Mouse (Mus musculus) liver, embryonic 14.5 days (tissue): ENCODE data around the gene Tmem120b. TPM values are rescaled to one million over a fixed set of nuclear protein-coding genes. Genes with fewer than 3 reads are reported as not detected.

Experiments
- ATAC-seq: fragments of 200-750 bp; cut with Nextera tagmentation; 2 replicates; pipeline ENCODE4 v1.8.0; 2017; ENCODE audit warnings: moderate number of reproducible peaks, mild to moderate bottlenecking, moderate library complexity; ENCODE audit not compliant: insufficient read depth
- DNase-seq, 3 experiments: peaks; one replicate each; pipeline ENCODE4 v3.0.0-alpha.2; 2012 to 2013; ENCODE audit warnings: low read depth in 3 of 3, low spot score in 3 of 3
- H3K27ac ChIP-seq: fragments of 300-500 bp; sonication (generic); 2 replicates; pipeline ENCODE4 v1.5.1; 2014; ENCODE audit warnings: moderate library complexity, mild to moderate bottlenecking, control low read depth, inconsistent platforms
- H3K27me3 ChIP-seq: fragments of 300-500 bp; sonication (generic); 2 replicates; pipeline ENCODE4 v1.6.1; 2014; ENCODE audit warnings: mild to moderate bottlenecking, low read length, moderate library complexity; ENCODE audit not compliant: control insufficient read depth, insufficient read depth
- H3K36me3 ChIP-seq: fragments of 300-500 bp; sonication (generic); replicated peaks from 2 replicates; pipeline ENCODE4 v1.6.1; 2014; ENCODE audit warnings: low read depth; ENCODE audit not compliant: control insufficient read depth, insufficient read depth
- H3K4me1 ChIP-seq, 2 experiments: fragments of 200-500 bp in 1 of 2; fragments of 300-500 bp in 1 of 2; sonication (generic) in 1 of 2; replicated peaks; 2 replicates each; pipeline ENCODE4 v1.6.1; 2012 to 2014; ENCODE audit warnings: antibody characterized with exemption in 1 of 2, inconsistent platforms in 1 of 2, low read length in 1 of 2; ENCODE audit not compliant: control insufficient read depth in 2 of 2, insufficient read depth in 2 of 2
- H3K4me2 ChIP-seq: fragments of 300-500 bp; sonication (generic); 2 replicates; pipeline ENCODE4 v1.6.1; 2014; ENCODE audit warnings: low read depth, mild to moderate bottlenecking, control low read depth, moderate library complexity
- H3K4me3 ChIP-seq, 2 experiments: fragments of 200-500 bp in 1 of 2; fragments of 300-500 bp in 1 of 2; sonication (generic) in 1 of 2; 2 replicates each; pipeline ENCODE4 v1.5.1; 2012 to 2014; ENCODE audit warnings: low read depth in 2 of 2, low read length in 2 of 2, mild to moderate bottlenecking in 2 of 2, control low read depth in 1 of 2, inconsistent platforms in 1 of 2, moderate library complexity in 1 of 2; ENCODE audit not compliant: insufficient read depth in 1 of 2
- H3K9ac ChIP-seq: fragments of 300-500 bp; sonication (generic); replicated peaks from 2 replicates; pipeline ENCODE4 v1.6.1; 2014; ENCODE audit warnings: mild to moderate bottlenecking, control low read depth, moderate library complexity
- H3K9me3 ChIP-seq: fragments of 300-500 bp; sonication (generic); 2 replicates; pipeline ENCODE4 v1.6.1; 2016; ENCODE audit warnings: low read length, mixed read lengths; ENCODE audit not compliant: control insufficient read depth
- CTCF ChIP-seq: IDR thresholded peaks from 2 replicates; pipeline ENCODE4 v1.5.1; 2016; ENCODE audit warnings: antibody characterized with exemption, low read depth, control low read depth
- EP300 ChIP-seq: IDR thresholded peaks from 2 replicates; pipeline ENCODE4 v1.6.1; 2016; ENCODE audit warnings: antibody characterized with exemption, low read depth
- WGBS: fragments of 180-500 bp; shearing (Covaris S2); extraction: QIAGEN DNeasy Blood & Tissue Kit; methylation state at CpG from one replicate; pipeline ENCODE4 v1.1.7; 2014; ENCODE audit not compliant: insufficient replicate concordance; 5-methylcytosine and 5-hydroxymethylcytosine counted together
- polyA plus RNA-seq, 2 experiments: library from polyadenylated mRNA; depleted of rRNA in 1 of 2; stranded (reverse) in 1 of 2; unstranded in 1 of 2; fragments of >200 nt; fragmentation: Nextera tagmentation in 1 of 2; extraction: Ambion mirVana in 1 of 2; gene quantifications; 2 replicates each; pipeline versions ENCODE4 v1.2.1 to v1.2.3; 2012 to 2014

The Tmem120b gene
- polyA plus RNA-seq, 2 experiments: 18.1 to 19.0 TPM

DNA sequence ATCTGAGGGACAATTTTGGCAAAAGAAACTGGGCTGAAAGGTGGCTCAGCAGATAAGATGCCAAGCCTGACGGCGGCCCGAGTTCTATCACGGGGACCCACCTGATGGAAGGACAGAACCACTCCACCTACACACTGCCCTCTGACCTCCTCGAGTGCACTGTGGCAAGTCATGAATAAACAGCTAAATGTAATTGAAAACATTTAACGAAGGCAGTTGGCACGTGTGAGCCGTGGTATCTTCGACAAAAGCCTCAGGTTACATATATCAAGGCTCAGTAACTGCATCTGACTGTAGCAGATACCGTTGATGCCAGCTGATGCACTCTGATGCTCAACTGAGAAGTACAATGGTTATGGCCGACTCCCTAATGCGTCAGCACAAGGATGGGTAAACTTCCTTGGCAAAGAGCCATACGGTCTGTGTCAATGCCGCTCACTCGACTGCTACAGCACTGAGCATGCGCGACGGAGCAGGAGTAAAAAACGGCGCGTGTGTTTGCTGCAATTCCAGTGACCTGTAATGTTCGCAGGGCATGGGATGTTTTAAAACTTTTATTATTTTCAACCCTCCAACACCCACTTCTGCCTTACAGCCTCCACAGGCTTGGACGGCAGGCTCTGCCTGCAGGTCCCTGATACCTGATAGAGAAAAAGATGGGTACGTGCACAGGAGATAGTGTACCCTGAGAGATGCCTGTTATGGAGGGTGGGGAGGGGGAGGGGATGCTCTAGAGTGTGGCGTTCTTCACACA, 26.2 kb downstream of the Tmem120b start:
- no peaks in the 10 kb centered on the region for H3K27me3 ChIP-seq
- H3K4me3 ChIP-seq: peak overlapping the region; percentile 10 to 45
- WGBS: 26% methylated on average over 25 of the region's 25 CpGs
- peaks cover 58 to 70% of the 10 kb centered on the region in 2 experiments for H3K4me1 ChIP-seq
- DNase-seq: peak; percentile 85 to 89 (median 87)
- peak overlapping the region; percentile 68 for H3K9ac ChIP-seq
- H3K4me2 ChIP-seq: peak overlapping the region; percentile 65
- peak; percentile 88 for ATAC-seq
- H3K9me3 ChIP-seq: no peaks in the 10 kb centered on the region
- H3K36me3 ChIP-seq: peaks cover 18% of the 10 kb centered on the region
- peak overlapping the region; percentile 96 for H3K27ac ChIP-seq
- TF ChIP-seq EP300: peak; percentile 88
- TF ChIP-seq CTCF: no peak

DNA sequence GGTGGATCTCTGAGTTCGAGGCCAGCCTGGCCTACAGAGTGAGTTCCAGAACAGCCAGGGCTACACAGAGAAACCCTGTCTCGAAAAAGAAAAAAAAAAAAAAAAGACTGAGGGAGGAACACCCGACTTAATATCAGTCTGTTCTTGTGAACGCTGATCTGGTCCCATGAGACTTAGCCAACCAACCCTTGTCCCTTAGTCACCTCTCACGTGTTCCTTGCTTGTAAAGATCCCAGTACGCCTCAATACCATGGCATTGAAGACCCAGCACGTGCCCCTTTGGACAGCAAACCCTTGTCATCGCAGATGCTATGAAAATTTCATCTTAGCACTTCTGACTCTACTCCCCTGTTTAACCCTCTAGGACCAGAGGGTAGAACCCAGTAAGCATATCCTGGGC, 28.1 kb downstream of the Tmem120b start:
- H3K9me3 ChIP-seq: no peaks in the 10 kb centered on the region
- 81% methylated on average over 8 of the region's 8 CpGs for WGBS
- peaks cover 47 to 55% of the 10 kb centered on the region in 2 experiments for H3K4me1 ChIP-seq
- H3K27ac ChIP-seq: peak overlapping the region; percentile 96
- H3K36me3 ChIP-seq: peaks cover 26% of the 10 kb centered on the region
- DNase-seq (no peak), ATAC-seq (no peak)
- no peak overlapping the region for H3K9ac ChIP-seq
- H3K4me2 ChIP-seq: no peak overlapping the region
- H3K4me3 ChIP-seq: no peak overlapping the region
- TF ChIP-seq EP300: no peak
- TF ChIP-seq CTCF: no peak
- no peaks in the 10 kb centered on the region for H3K27me3 ChIP-seq

DNA sequence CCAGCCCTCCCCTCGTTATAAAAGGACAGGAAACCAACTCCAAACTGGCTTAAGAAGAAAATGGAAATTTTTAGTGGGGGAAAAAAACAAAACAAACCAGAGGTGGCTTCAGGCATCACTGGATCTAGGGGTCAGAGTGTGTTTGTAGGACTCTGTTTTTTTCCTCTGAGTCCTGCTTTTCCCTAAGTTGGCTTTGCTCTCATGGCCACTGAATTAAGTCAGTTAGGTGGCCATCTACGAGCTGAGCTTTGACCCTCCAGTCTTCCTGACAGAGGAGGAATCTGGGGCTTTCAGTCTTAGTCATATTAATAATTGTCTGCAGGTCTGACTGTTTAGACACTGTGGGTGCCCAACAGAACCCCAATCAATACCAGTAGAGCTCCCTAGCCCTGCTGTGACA, 30.3 kb downstream of the Tmem120b start:
- TF ChIP-seq EP300: no peak
- TF ChIP-seq CTCF: no peak
- no peaks in the 10 kb centered on the region for H3K27me3 ChIP-seq
- no peak overlapping the region for H3K4me3 ChIP-seq
- no peak overlapping the region; the same call in 1 of the 2 replicates for H3K27ac ChIP-seq
- no peak overlapping the region for H3K9ac ChIP-seq
- ATAC-seq (no peak), DNase-seq (no peak)
- 70% methylated on average over 2 of the region's 2 CpGs for WGBS
- H3K36me3 ChIP-seq: peaks cover 38% of the 10 kb centered on the region
- H3K4me1 ChIP-seq: peaks cover 29 to 39% of the 10 kb centered on the region in 2 experiments
- H3K9me3 ChIP-seq: no peaks in the 10 kb centered on the region
- H3K4me2 ChIP-seq: no peak overlapping the region

DNA sequence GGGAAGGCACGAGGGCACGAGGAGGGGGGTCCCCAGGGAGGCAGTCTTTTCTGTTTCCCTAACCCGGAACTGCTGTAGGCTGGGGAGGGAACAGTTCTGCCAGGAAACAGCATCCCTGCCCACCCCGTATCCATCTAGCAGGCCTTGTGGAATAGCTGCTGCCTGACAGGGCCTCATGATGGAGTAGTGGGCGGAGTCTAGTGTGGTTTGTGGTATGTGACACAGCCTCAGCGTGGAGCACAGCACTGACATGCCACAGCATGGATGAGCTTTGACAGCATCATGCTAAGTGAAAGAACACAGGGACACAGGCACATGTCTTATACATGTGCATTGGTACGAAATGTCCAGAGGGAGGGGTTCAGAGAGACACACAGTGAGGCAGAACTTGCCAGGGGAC, 34.2 kb downstream of the Tmem120b start:
- WGBS: 50% methylated on average over 7 of the region's 7 CpGs
- Histone ChIP-seq H3K36me3 (peaks cover 40% of the 10 kb centered on the region), H3K4me2 (no peak overlapping the region), H3K27me3 (no peaks in the 10 kb centered on the region), H3K4me1 (peaks cover 0 to 3% of the 10 kb centered on the region in 2 experiments; a peak in 2 of 4 replicates), H3K27ac (no peak overlapping the region), H3K9ac (no peak overlapping the region), H3K4me3 (no peak overlapping the region), H3K9me3 (no peaks in the 10 kb centered on the region)
- no peak for DNase-seq
- TF ChIP-seq CTCF: no peak
- no peak for TF ChIP-seq EP300
- ATAC-seq: no peak

DNA sequence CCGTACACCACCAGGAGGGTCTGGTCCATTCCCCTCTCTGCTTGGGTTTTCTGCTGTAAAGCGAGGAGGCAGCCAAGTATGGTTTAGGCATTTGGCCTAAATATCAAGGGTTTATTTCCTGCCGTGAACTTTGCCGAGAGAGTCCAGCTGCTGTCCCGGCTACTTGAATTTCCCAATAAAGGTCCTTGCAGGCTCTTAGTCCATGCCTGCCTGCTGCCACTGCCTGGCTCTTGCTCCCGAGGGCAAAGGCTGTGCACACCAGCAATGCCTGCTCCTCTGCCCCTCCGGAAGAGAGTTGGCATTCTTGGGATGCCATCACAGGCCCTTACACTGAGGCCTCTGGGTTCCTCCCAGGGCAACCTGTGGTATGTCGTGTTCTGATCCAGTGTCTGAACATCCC, 35.3 kb downstream of the Tmem120b start:
- TF ChIP-seq EP300: no peak
- no peak for TF ChIP-seq CTCF

More for the DNA sequence above, 35.3 kb downstream of the Tmem120b start:
- Histone ChIP-seq H3K4me2 (no peak overlapping the region), H3K9me3 (no peaks in the 10 kb centered on the region), H3K36me3 (peaks cover 35% of the 10 kb centered on the region), H3K27ac (no peak overlapping the region), H3K9ac (no peak overlapping the region), H3K4me1 (peaks cover 0 to 3% of the 10 kb centered on the region in 2 experiments; a peak in 2 of 4 replicates), H3K27me3 (no peaks in the 10 kb centered on the region), H3K4me3 (no peak overlapping the region)
- DNase-seq (no peak), ATAC-seq (no peak)
- 85% methylated on average over 8 of the region's 8 CpGs for WGBS
